Mouse (Mus musculus): ENCODE measurements at regions not wholly inside any gene's neighbourhood (a gene's known extent, or its start where the extent isn't known, plus 50 kb on each side); places are given as distances from the start of the nearest gene placed in this dataset.

- TF ChIP-seq CTCF (IDR thresholded peaks at IDR 0.05; ENCODE audit: low read depth, low read length) (no peak), EP300 (IDR thresholded peaks at IDR 0.05; ENCODE audit: insufficient read depth, low read depth, low read length) (no peak)
Observed at GRCm38 (mm10) chr14:91581684-91582424, 2308.6 kb downstream of the Pcdh9 start.

Data from ES-Bruce4 (cell line).